Mouse (Mus musculus): ENCODE results near the gene Cpt1a.

- TF ChIP-seq CTCF (IDR thresholded peaks at IDR 0.05; ENCODE audit: low read depth) (no peak), EP300 (optimal IDR thresholded peaks at IDR 0.05) (no peak)
Measured at GRCm38 (mm10) chr19:3428057-3428830, 106.1 kb downstream of the Cpt1a start.

Data from stomach, postnatal 0 days (tissue).